Mouse (Mus musculus): Measurements from ENCODE around the gene Vasp.

- TF ChIP-seq TAL1 (IDR thresholded peaks at IDR 0.05; ENCODE audit: low read length) (no peak), GATA1 (IDR thresholded peaks at IDR 0.05; ENCODE audit: low read length) (no peak)
Observed at GRCm38 (mm10) chr7:19224933-19225332, 46.7 kb downstream of the Vasp start.

All from erythroblast, embryonic 14.5 days (primary cell).